Mouse (Mus musculus): ENCODE results near the gene Esrra. TPM values are rescaled to one million over a fixed set of nuclear protein-coding genes. Genes with fewer than 3 reads are reported as not detected.

The Esrra gene
- 41.5 and 54.3 TPM in 2 replicates for polyA plus RNA-seq (2012; rRNA removed)

DNA sequence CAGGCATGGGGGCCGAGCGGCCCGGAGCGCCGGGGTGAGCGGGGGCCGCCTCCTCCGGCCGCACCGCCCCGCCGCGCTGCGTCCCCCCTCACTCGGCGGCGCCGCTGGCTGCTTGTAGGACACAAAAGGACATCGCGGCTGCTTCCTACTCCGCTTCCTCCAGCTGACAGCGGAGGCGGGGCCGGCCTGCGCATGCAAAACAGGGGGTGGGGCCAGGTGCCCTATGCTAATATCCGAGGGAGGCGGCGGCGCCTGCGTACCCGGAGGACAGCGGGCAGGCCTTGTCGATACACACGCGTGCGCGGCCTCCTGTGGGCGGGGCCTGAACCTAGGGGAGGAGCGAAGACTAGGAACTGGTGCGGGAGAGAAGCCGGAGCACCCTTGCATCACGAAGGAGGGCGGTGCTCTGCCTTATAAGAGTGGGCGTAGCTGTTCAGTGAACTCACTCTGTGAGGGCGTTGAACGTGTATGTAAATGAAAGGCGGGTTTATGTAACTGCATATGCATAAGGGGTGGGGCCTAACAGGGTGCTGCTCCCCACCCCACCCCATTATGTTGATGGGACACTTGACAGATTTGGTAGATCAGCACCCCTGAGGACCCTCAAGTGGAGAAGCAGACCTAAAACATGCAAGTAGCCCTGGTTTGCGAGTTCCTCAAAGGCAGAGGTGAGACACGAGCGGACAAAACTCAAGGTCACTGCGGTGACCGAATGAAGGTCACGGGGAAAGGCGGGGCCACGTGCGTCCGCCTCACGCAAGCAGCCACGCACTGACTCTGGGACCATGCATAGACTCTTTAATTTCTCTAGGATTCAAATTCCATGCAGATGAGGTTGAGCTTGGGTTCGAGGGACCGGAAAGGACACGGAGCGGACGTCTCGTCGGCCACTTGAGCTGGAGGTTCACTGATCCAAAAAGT, at the start of gene Esrra:
Gene Esrra (minus strand): TSS at position 167 of the 921 bp plus-strand sequence.

GRCm38 (mm10) chr19:6942249-6942691, 20.7 kb upstream of the Esrra start, which contains the start of gene Gpr137:
Gpr137 (minus strand) TSS chr19:6942480.

DNA sequence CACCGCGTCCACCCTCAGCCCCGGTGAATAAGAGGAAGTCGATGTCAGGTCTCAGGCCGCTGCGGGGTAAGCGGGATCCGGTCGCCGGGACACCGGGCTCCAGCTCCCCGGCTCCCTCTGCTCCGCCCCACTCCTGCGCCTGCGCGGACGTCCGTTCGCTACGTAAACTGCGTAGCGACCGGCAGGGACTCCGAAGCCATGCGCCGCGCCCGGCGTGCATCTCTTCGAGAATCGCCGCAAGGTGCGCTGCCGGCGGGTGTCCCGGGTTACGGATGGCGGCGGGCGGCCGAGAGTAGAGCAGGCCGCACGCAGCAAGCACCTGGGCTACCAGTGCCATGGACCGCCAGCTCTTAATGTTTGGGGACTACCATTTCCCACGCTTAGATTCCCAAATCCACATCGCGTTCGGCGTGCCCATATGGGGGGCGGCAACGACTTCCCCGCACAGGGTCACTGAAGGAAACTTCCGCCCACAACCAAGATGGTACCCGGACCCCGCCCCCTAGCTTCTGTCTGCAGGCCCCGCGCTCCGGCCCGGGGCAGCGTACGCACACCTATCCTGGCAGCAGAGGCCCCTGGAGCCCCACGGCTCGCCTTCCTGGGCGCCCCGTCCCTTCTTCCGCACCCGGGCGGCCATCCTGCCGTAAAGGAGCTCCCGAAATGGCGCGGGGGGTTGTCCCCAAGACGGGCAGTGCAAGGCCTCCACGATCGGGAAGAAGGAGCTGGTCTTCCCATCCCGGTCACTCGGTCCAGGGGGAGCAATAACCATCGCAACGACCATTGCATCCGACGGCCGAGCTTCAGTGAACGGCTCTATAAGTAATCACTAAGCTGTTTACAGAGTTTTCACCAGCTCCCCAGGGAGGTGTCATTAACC, 20.0 kb upstream of the Esrra start, which contains the start of gene Bad:
Gene Bad (plus strand): TSS at position 490 of the 877 bp plus-strand sequence.

DNA sequence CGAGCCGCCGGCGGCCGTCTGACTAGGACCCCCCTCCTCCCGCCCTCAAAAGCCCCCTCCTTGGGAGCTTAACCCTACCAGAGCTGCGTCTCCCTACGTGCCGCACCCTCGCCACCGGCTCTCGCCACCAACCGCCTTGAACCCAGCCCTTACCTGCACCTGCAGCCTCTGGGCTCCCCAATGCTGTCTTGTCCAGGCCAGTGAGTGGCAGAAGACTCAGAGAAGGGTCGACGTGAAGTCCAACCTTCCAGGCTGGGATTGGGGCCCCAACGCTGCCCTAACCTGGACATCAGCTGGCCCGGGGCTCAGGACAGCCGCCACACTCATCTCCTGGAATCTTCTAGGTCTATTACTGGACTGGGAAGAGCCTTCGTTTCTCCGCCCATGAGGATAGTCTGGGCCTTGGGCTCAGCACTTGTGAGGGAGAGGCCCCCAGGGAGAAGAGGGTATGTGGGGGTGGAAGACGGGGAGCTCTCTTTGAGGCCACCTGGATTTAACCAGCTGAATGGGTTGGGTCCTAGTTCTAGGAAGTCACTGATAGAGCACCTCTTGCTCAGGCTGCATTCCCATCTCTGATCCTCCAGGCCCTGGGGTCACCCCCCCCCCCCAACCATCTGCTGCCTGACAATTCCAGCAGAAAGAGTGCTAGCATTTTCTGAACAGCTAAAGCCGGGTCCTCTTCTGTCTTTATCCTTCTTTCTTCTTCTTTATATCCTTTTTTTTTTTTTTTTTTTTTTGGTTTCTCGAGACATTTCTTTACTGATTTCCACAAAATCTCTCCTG, 12.8 kb upstream of the Esrra start, which contains the start of gene Kcnk4:
Gene Kcnk4 (minus strand): TSS at position 321 of the 783 bp plus-strand sequence.

GRCm38 (mm10) chr19:6925307-6925573, 3.6 kb upstream of the Esrra start, which contains the start of gene Catsperz:
Catsperz (minus strand) TSS chr19:6925380.

DNA sequence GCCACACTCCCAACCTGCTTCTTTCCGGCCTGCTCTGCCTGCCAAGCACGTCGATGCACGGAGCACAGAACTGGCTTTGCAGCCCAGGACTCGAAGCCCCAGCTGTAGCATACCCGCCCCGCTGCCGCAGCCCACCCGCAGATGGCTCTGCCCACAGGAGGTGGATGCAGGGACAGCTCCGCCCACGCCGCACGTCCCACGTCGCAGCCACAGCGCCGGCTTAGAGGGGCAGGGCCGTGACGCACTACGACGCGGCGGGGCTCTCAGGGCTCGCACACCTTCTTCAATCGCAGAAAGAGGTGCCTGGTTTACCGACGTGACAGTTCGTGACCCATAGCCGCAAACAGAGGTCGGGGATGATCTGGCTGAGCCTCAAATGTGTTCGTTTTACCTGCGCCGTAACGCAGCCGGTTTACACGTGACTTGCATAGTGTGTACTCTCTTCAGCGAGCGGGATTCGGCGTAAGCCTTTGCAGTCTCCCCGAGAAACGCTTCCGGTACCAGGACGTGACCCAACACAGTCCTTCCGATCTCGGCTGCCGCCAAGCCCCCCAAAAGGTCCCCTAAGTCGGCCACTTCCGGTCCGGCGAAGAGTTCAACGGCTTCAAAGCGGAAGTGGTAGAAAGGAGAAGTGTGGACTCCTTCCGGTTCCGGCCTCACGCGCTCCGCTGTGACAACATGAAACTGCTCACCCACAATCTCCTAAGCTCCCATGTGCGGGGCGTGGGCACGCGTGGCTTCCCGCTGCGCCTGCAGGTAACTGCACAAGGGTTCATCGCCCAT, 11.9 kb downstream of the Esrra start, which contains the start of the genes Trmt112 and Prdx5:
Gene Trmt112 (plus strand): TSS at position 192 of the 783 bp plus-strand sequence.
Gene Prdx5 (minus strand): TSS at position 600 of the 783 bp plus-strand sequence.

Other genes starting within 250 kb of the Esrra start
- 48.4 and 58.2 TPM in 2 replicates for gene Rps6ka4, start 81.2 kb downstream of the Esrra start, polyA plus RNA-seq (2012; rRNA removed)
- gene Ccdc88b, start 63.6 kb downstream of the Esrra start, polyA plus RNA-seq (2012; rRNA removed): 9.2 and 14.4 TPM in 2 replicates
- gene Trmt112, start 12.1 kb downstream of the Esrra start, polyA plus RNA-seq (2012; rRNA removed): 136 and 165 TPM in 2 replicates
- 81.1 and 89.3 TPM in 2 replicates for gene Prdx5, start 11.7 kb downstream of the Esrra start, polyA plus RNA-seq (2012; rRNA removed)
- 0.67 and 0.96 TPM in 2 replicates for gene Catsperz, start 3.6 kb upstream of the Esrra start, polyA plus RNA-seq (2012; rRNA removed)
- gene Kcnk4, start 12.7 kb upstream of the Esrra start, polyA plus RNA-seq (2012; rRNA removed): 0.31 and 0.43 TPM in 2 replicates
- gene Bad, start 20.0 kb upstream of the Esrra start, polyA plus RNA-seq (2012; rRNA removed): 110 and 113 TPM in 2 replicates
- 149 and 153 TPM in 2 replicates for gene Gpr137, start 20.7 kb upstream of the Esrra start, polyA plus RNA-seq (2012; rRNA removed)
- 195 and 257 TPM in 2 replicates for gene Ppp1r14b, start 53.2 kb upstream of the Esrra start, polyA plus RNA-seq (2012; rRNA removed)
- gene Plcb3, start 54.7 kb upstream of the Esrra start, polyA plus RNA-seq (2012; rRNA removed): 124 and 128 TPM in 2 replicates
- 38.2 and 48.3 TPM in 2 replicates for gene Fkbp2, start 58.7 kb upstream of the Esrra start, polyA plus RNA-seq (2012; rRNA removed)
- 69.8 and 79.7 TPM in 2 replicates for gene Vegfb, start 65.8 kb upstream of the Esrra start, polyA plus RNA-seq (2012; rRNA removed)
- 42.1 and 55.2 TPM in 2 replicates for gene Dnajc4, start 70.8 kb upstream of the Esrra start, polyA plus RNA-seq (2012; rRNA removed)
- gene Nudt22, start 74.3 kb upstream of the Esrra start, polyA plus RNA-seq (2012; rRNA removed): 59.8 and 60.4 TPM in 2 replicates
- gene Trpt1, start 74.3 kb upstream of the Esrra start, polyA plus RNA-seq (2012; rRNA removed): 12.4 TPM in 2 replicates
- 12.7 and 13.1 TPM in 2 replicates for gene Fermt3, start 97.7 kb upstream of the Esrra start, polyA plus RNA-seq (2012; rRNA removed)
- 63.8 and 71.7 TPM in 2 replicates for gene Stip1, start 118.2 kb upstream of the Esrra start, polyA plus RNA-seq (2012; rRNA removed)
- 50.2 and 54.3 TPM in 2 replicates for gene Macrod1, start 135.0 kb upstream of the Esrra start, polyA plus RNA-seq (2012; rRNA removed)
- 5.2 and 5.6 TPM in 2 replicates for gene Flrt1, start 183.9 kb upstream of the Esrra start, polyA plus RNA-seq (2012; rRNA removed)

All from ovary, adult 2 months (tissue).